Mouse (Mus musculus): ENCODE results near the gene Cpe. TPM values are rescaled to one million over a fixed set of nuclear protein-coding genes. Genes with fewer than 3 reads are reported as not detected.
A peak's percentile ranks its signal among the peaks of the same experiment; 100 is the strongest.

Cpe gene
- polyA plus RNA-seq, 2 experiments, result 1.2 to 2.2 TPM

DNA sequence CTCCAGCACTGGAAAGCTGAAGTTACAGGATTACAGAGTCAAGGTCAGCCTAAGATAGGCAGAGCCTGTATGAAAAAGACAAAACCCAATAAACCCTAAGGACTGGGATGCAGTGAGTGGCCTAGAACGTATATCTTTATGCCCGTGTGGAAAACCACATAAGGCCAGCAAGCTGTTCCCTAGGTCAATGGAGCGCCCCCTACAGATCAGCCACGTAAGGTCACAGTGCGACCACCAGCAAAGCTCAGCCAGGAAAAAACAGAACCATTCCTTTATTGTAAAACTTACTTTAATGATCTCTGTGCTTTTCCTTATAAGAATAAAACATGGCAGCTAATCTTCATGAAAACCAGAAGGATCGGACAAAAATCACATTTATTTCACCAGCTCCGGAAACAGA lies 25.0 kb upstream of the Cpe start:
- no peak overlapping the region for H3K4me3 ChIP-seq (ENCODE audit: insufficient read depth in 1 of 2, low read depth in 2 of 2, low read length in 2 of 2)
- H3K9me3 ChIP-seq (ENCODE audit: control insufficient read depth, low read length), result no peaks in the 10 kb centered on the region
- no peak for ATAC-seq (ENCODE audit: insufficient read depth)
- no peak overlapping the region for H3K9ac ChIP-seq (replicated peaks)
- TF ChIP-seq CTCF (IDR thresholded peaks at IDR 0.05; ENCODE audit: low read depth) (peak; percentile 31), EP300 (IDR thresholded peaks at IDR 0.05; ENCODE audit: low read depth) (no peak)
- 74% methylated on average over 7 of the region's 7 CpGs for WGBS (ENCODE audit: insufficient replicate concordance)
- H3K4me1 ChIP-seq (replicated peaks; ENCODE audit: control insufficient read depth in 2 of 2, insufficient read depth in 2 of 2, low read length in 1 of 2), result no peaks in the 10 kb centered on the region
- no peak overlapping the region for H3K4me2 ChIP-seq (ENCODE audit: low read depth)
- H3K27ac ChIP-seq, result no peak overlapping the region
- DNase-seq (ENCODE audit: low read depth in 3 of 3, low spot score in 3 of 3), result no peak
- H3K27me3 ChIP-seq (ENCODE audit: control insufficient read depth, insufficient read depth, low read length), result no peaks in the 10 kb centered on the region
- H3K36me3 ChIP-seq (replicated peaks; ENCODE audit: control insufficient read depth, insufficient read depth, low read depth), result no peaks in the 10 kb centered on the region; the same call in 1 of the 2 replicates

DNA sequence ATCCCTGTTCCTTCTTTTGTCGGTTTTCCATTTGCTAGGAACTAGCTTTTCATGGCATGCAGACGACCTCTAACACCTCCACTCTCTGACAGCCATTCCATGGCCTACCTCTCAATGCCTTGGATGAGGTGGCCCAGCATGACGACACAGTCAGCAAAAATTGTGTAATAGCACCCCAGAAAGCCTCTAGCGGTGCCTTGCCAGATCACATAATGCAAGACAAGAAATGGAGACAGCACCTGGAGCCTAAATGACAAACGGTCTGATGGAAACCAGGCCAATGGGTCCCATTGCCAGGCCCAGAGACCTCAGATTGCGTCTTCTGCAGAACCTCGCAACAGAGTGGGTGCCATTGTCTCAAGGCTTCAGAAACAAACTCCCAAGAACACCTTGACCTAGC lies 19.6 kb upstream of the Cpe start:
- Histone ChIP-seq H3K9ac (replicated peaks) (no peak overlapping the region), H3K36me3 (replicated peaks; ENCODE audit: control insufficient read depth, insufficient read depth, low read depth) (no peaks in the 10 kb centered on the region), H3K4me2 (ENCODE audit: low read depth) (no peak overlapping the region), H3K27ac (no peak overlapping the region), H3K4me1 (replicated peaks; ENCODE audit: control insufficient read depth in 2 of 2, insufficient read depth in 2 of 2, low read length in 1 of 2) (no peaks in the 10 kb centered on the region), H3K27me3 (ENCODE audit: control insufficient read depth, insufficient read depth, low read length) (no peaks in the 10 kb centered on the region), H3K4me3 (ENCODE audit: insufficient read depth in 1 of 2, low read depth in 2 of 2, low read length in 2 of 2) (no peak overlapping the region), H3K9me3 (ENCODE audit: control insufficient read depth, low read length) (no peaks in the 10 kb centered on the region)
- no peak for DNase-seq (ENCODE audit: low read depth in 3 of 3, low spot score in 3 of 3)
- no peak for ATAC-seq (ENCODE audit: insufficient read depth)
- 62% methylated on average over 7 of the region's 7 CpGs for WGBS (ENCODE audit: insufficient replicate concordance)
- TF ChIP-seq EP300 (IDR thresholded peaks at IDR 0.05; ENCODE audit: low read depth), result no peak
- TF ChIP-seq CTCF (IDR thresholded peaks at IDR 0.05; ENCODE audit: low read depth), result no peak

DNA sequence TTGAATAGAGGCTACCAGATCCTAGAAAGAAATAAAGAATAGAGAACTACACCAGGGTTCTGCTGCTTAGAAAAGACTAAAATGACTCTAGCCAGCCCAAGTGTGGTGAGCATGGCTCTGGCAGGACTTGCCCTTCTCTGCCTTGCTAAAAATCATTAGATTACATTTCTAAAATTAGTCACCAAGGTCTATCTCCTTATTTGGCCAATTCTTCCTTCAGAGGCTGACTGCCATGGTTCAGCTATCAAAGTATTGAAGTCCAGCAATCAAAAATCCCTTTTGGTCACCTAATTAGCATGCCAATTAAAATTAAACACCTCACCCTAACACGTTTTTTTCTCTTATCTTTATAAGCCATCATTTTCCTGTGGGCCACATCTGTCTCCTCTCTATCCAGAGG lies 18.7 kb upstream of the Cpe start:
- H3K4me1 ChIP-seq (replicated peaks; ENCODE audit: control insufficient read depth in 2 of 2, insufficient read depth in 2 of 2, low read length in 1 of 2), result no peaks in the 10 kb centered on the region
- no peak for ATAC-seq (ENCODE audit: insufficient read depth)
- H3K27ac ChIP-seq, result no peak overlapping the region
- DNase-seq (ENCODE audit: low read depth in 3 of 3, low spot score in 3 of 3), result no peak
- H3K27me3 ChIP-seq (ENCODE audit: control insufficient read depth, insufficient read depth, low read length), result no peaks in the 10 kb centered on the region
- no peaks in the 10 kb centered on the region for H3K9me3 ChIP-seq (ENCODE audit: control insufficient read depth, low read length)
- H3K36me3 ChIP-seq (replicated peaks; ENCODE audit: control insufficient read depth, insufficient read depth, low read depth), result no peaks in the 10 kb centered on the region
- no peak overlapping the region for H3K4me3 ChIP-seq (ENCODE audit: insufficient read depth in 1 of 2, low read depth in 2 of 2, low read length in 2 of 2)
- H3K9ac ChIP-seq (replicated peaks), result no peak overlapping the region
- H3K4me2 ChIP-seq (ENCODE audit: low read depth), result no peak overlapping the region
- no peak for TF ChIP-seq EP300 (IDR thresholded peaks at IDR 0.05; ENCODE audit: low read depth)
- TF ChIP-seq CTCF (IDR thresholded peaks at IDR 0.05; ENCODE audit: low read depth), result no peak
- WGBS (ENCODE audit: insufficient replicate concordance), result 7% methylated on average over 1 of the region's 1 CpGs

DNA sequence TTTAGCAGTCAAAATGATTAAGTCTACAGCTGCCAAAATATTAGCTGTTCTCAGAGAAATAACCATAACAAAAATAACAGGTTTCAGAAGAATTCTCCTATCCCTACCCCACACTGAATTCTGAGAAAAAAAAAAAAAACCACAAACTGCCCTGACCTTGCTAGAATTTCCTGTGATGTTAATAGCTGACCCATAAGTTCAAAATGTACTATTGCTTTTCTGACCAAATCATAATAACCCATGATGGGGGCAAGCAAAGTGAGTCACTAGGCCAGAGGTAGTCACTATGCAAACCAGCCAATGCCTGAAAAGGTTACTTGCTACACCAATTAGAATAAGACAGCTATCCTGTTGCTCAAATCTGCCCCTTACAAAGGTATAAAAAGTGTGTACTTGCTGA lies 14.6 kb upstream of the Cpe start:
- H3K27me3 ChIP-seq (ENCODE audit: control insufficient read depth, insufficient read depth, low read length), result no peaks in the 10 kb centered on the region
- no peak overlapping the region for H3K4me2 ChIP-seq (ENCODE audit: low read depth)
- H3K4me1 ChIP-seq (replicated peaks; ENCODE audit: control insufficient read depth in 2 of 2, insufficient read depth in 2 of 2, low read length in 1 of 2), result no peaks in the 10 kb centered on the region
- DNase-seq (ENCODE audit: low read depth in 3 of 3, low spot score in 3 of 3) (no peak), ATAC-seq (ENCODE audit: insufficient read depth) (no peak)
- no peaks in the 10 kb centered on the region for H3K9me3 ChIP-seq (ENCODE audit: control insufficient read depth, low read length)
- TF ChIP-seq EP300 (IDR thresholded peaks at IDR 0.05; ENCODE audit: low read depth) (no peak), CTCF (IDR thresholded peaks at IDR 0.05; ENCODE audit: low read depth) (no peak)
- no peak overlapping the region for H3K27ac ChIP-seq
- no peaks in the 10 kb centered on the region for H3K36me3 ChIP-seq (replicated peaks; ENCODE audit: control insufficient read depth, insufficient read depth, low read depth)
- H3K4me3 ChIP-seq (ENCODE audit: insufficient read depth in 1 of 2, low read depth in 2 of 2, low read length in 2 of 2), result no peak overlapping the region
- no peak overlapping the region for H3K9ac ChIP-seq (replicated peaks)

DNA sequence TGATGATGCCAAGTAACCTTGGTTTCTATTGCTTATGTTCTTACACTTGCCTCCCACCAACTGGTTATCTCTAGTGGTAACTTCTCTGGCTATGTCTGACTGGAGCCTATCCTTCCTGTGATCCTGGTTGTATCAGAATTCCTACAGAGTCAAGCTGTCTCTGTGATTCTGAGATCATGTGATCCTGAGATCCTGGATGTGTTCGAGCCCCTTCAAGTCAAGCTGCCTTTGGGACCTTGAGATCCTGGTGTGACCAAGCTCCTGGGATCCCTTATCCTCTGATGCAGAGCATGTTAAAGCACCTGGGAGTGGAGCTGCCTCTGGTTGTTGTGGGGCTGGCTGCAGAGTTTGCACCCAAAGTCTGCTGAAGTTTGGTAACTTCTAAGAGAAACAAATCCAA lies 10.3 kb upstream of the Cpe start:
- Histone ChIP-seq H3K27ac (no peak overlapping the region), H3K36me3 (replicated peaks; ENCODE audit: control insufficient read depth, insufficient read depth, low read depth) (no peaks in the 10 kb centered on the region), H3K9ac (replicated peaks) (no peak overlapping the region), H3K27me3 (ENCODE audit: control insufficient read depth, insufficient read depth, low read length) (no peaks in the 10 kb centered on the region), H3K4me3 (ENCODE audit: insufficient read depth in 1 of 2, low read depth in 2 of 2, low read length in 2 of 2) (no peak overlapping the region), H3K4me1 (replicated peaks; ENCODE audit: control insufficient read depth in 2 of 2, insufficient read depth in 2 of 2, low read length in 1 of 2) (no peaks in the 10 kb centered on the region), H3K9me3 (ENCODE audit: control insufficient read depth, low read length) (no peaks in the 10 kb centered on the region), H3K4me2 (ENCODE audit: low read depth) (no peak overlapping the region)
- no peak for ATAC-seq (ENCODE audit: insufficient read depth)
- WGBS (ENCODE audit: insufficient replicate concordance), result 36% methylated on average over 1 of the region's 1 CpGs
- DNase-seq (ENCODE audit: low read depth in 3 of 3, low spot score in 3 of 3), result no peak
- TF ChIP-seq EP300 (IDR thresholded peaks at IDR 0.05; ENCODE audit: low read depth) (no peak), CTCF (IDR thresholded peaks at IDR 0.05; ENCODE audit: low read depth) (no peak)

All from liver, embryonic 14.5 days (tissue).